ENCODE assay signal across 11 mouse cellular contexts in the genomic region with DNA sequence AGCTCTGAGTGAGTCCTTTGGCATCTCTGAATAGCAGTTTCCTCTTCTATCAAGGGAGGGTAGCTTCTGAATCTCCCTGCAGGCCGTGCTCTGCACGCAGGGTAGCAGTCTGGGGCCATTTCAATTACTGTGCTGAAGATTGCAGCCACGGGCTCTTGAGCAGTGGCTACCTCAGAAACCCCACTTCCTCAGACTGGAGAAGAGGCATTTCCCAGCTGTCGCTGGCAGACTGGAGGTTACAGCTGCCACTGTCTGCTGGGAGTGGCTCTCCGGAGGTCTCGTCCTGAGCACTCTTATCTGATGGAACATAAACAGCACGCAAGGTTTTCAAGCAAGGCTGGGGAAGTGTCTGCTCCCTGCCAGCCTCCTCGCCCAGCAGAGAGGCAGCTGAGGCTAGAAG. TPM values are rescaled to one million over a fixed set of nuclear protein-coding genes. Genes with fewer than 3 reads are reported as not detected.
DNase-seq lines count a peak whose midpoint lies in the region; ATAC-seq and TF ChIP-seq lines count a peak whose summit lies in the region.
"Had no signal": no experiment of that assay in that cellular context is flagged by ENCODE, and none has a peak within 500 bp of the region (broad histone marks: within the 10 kb centered on the region; RNA-seq: fewer than 3 reads in every experiment).

No protein-coding gene starts in this region.

- no peak for TF ChIP-seq CTCF in gastrocnemius, adult 2 months (IDR thresholded peaks at IDR 0.05)
- TF ChIP-seq CTCF in stomach, postnatal 0 days (IDR thresholded peaks at IDR 0.05; ENCODE audit: low read depth): no peak

- H3K9ac ChIP-seq in stomach, embryonic 16.5 days (ENCODE audit: low read length): no peak overlapping the region; the same call in 1 of the 2 replicates
- no peak overlapping the region; the same call in 1 of the 2 replicates for H3K9ac ChIP-seq in stomach, postnatal 0 days (ENCODE audit: low read length)
- H3K9ac ChIP-seq: liver, embryonic 15.5 days had no signal

- no peak overlapping the region for H3K4me2 ChIP-seq in stomach, embryonic 16.5 days (ENCODE audit: low read depth, low read length)
- no peak overlapping the region for H3K4me2 ChIP-seq in stomach, postnatal 0 days (replicated peaks; ENCODE audit: low read depth)
- H3K4me2 ChIP-seq: liver, embryonic 15.5 days had no signal

- no peak for DNase-seq in gastrocnemius, adult 2 months
- no peak for DNase-seq in gastrocnemius, postnatal 10 days
- no peak for DNase-seq in stomach, postnatal 0 days (ENCODE audit: low spot score)
- peak; percentile 25 for DNase-seq in lung, postnatal 25 days (ENCODE audit: low spot score)
- DNase-seq in adrenal gland, adult 2 months: no peak
- no peak for DNase-seq in natural killer cell, adult 2 months (ENCODE audit: low spot score in 2 of 2)

- TF ChIP-seq EP300 in stomach, postnatal 0 days (optimal IDR thresholded peaks at IDR 0.05): no peak

- ATAC-seq in stomach, embryonic 16.5 days (ENCODE audit: insufficient read depth, low FRiP score): no peak; the same call in 1 of the 2 replicates
- no peak for ATAC-seq in stomach, postnatal 0 days (ENCODE audit: low FRiP score, low TSS enrichment)
- ATAC-seq in inflammation-experienced regulatory T-cells, adult 6 months: no peak
- ATAC-seq: CD4-positive, CD25-positive, alpha-beta regulatory T cell, adult 4 months had no signal

- H3K4me3 ChIP-seq in gastrocnemius, adult 2 months: no peak overlapping the region
- H3K4me3 ChIP-seq in stomach, embryonic 16.5 days (replicated peaks; ENCODE audit: low read length): no peak overlapping the region
- H3K4me3 ChIP-seq in stomach, postnatal 0 days (ENCODE audit: low read depth, low read length): no peak overlapping the region
- H3K4me3 ChIP-seq: erythroblast, embryonic 14.5 days; liver, embryonic 15.5 days had no signal

- H3K27ac ChIP-seq in gastrocnemius, adult 2 months: peak overlapping the region; percentile 31; the same call in 1 of the 2 replicates
- H3K27ac ChIP-seq in stomach, embryonic 16.5 days (ENCODE audit: low read length): peak overlapping the region; percentile 16; the same call in 1 of the 2 replicates
- no peak overlapping the region for H3K27ac ChIP-seq in stomach, postnatal 0 days (replicated peaks)
- H3K27ac ChIP-seq: liver, embryonic 15.5 days had no signal

- intact Hi-C loops in gastrocnemius, adult 2 months (cut with DNase I): loop anchor here (5.0 kb wide), 2 partner anchors 50 to 90 kb away; no protein-coding TSS in a partner anchor

- H3K9me3 ChIP-seq in stomach, embryonic 16.5 days (replicated peaks; ENCODE audit: control insufficient read depth, low read length): no peaks in the 10 kb centered on the region
- no peaks in the 10 kb centered on the region for H3K9me3 ChIP-seq in stomach, postnatal 0 days (ENCODE audit: control insufficient read depth, low read length)
- H3K9me3 ChIP-seq: liver, embryonic 15.5 days had no signal

- WGBS in stomach, embryonic 16.5 days: 8% methylated on average over 8 of the region's 8 CpGs
- WGBS in stomach, postnatal 0 days: 10% methylated on average over 8 of the region's 8 CpGs

- no peaks in the 10 kb centered on the region for H3K36me3 ChIP-seq in stomach, embryonic 16.5 days (ENCODE audit: control insufficient read depth, insufficient read depth, low read length)
- H3K36me3 ChIP-seq in stomach, postnatal 0 days (ENCODE audit: control insufficient read depth, insufficient read depth, low read length): no peaks in the 10 kb centered on the region
- H3K36me3 ChIP-seq: liver, embryonic 15.5 days had no signal

- H3K4me1 ChIP-seq in stomach, embryonic 16.5 days (ENCODE audit: control insufficient read depth, insufficient read depth, low read length): peaks cover 8% of the 10 kb centered on the region
- H3K4me1 ChIP-seq in stomach, postnatal 0 days (replicated peaks; ENCODE audit: control insufficient read depth, insufficient read depth): 0 out of 2 replicates have a peak, but pooled peaks cover 3% of the 10 kb centered on the region

- no peaks in the 10 kb centered on the region for H3K27me3 ChIP-seq in stomach, embryonic 16.5 days (ENCODE audit: control insufficient read depth, insufficient read depth, low read length)
- H3K27me3 ChIP-seq in stomach, postnatal 0 days (ENCODE audit: control insufficient read depth, insufficient read depth, low read length): no peaks in the 10 kb centered on the region

RNA-seq across cellular contexts. Expression of a gene that starts 20.2 kb away (rescaled TPM):
- 10 to 100 TPM; 50.4 to 65.8 TPM for total RNA-seq in gastrocnemius, adult 2 months (2021)
- 10 to 100 TPM; 21.6 to 33.9 TPM for total RNA-seq in gastrocnemius, postnatal 10 days (2021)
- polyA plus RNA-seq in stomach, embryonic 16.5 days (2015; fragmentation: Nextera tagmentation; extraction: Ambion mirVana): 0.41 and 0.93 TPM in 2 replicates
- 0.59 and 0.77 TPM in 2 replicates for polyA plus RNA-seq in stomach, postnatal 0 days (2015; fragmentation: Nextera tagmentation; extraction: Ambion mirVana)
- total RNA-seq in adrenal gland, adult 2 months (2021): 1 to 10 TPM; 1.5 to 3.1 TPM
- polyA plus RNA-seq in adrenal gland, adult 2 months (2012; rRNA removed): 5.0 and 5.1 TPM in 2 replicates
- polyA plus RNA-seq in inflammation-experienced regulatory T-cells, adult 6 months (2017; shearing (Covaris generic)): not detected
- polyA plus RNA-seq: CD4-positive, CD25-positive, alpha-beta regulatory T cell, adult 4 months; liver, embryonic 15.5 days had no signal
